Mouse (Mus musculus) MEL (cell line): ENCODE results near the gene Dvl2. TPM values are rescaled to one million over a fixed set of nuclear protein-coding genes. Genes with fewer than 3 reads are reported as not detected.

Experiments
- DNase-seq: peaks from one replicate; pipeline ENCODE4 v3.0.0; 2011; ENCODE audit warnings: low read depth, low spot score
- H3K27ac ChIP-seq: 2 replicates; pipeline ENCODE4 v1.5.1; 2012; ENCODE audit warnings: low read depth, mild to moderate bottlenecking, control low read depth, low read length, moderate library complexity; ENCODE audit not compliant: control insufficient read depth
- H3K27me3 ChIP-seq, 2 experiments: fragments of 150-350 bp in 1 of 2; sonication (generic) in 1 of 2; 2 replicates each; pipeline ENCODE4 v1.6.1; 2012; ENCODE audit warnings: low read length in 2 of 2, mild to moderate bottlenecking in 2 of 2, improper control_type of control experiment in 1 of 2, moderate library complexity in 1 of 2; ENCODE audit not compliant: insufficient read depth in 2 of 2, control insufficient read depth in 1 of 2
- H3K36me3 ChIP-seq, 2 experiments: 2 replicates each; pipeline ENCODE4 v1.6.1; 2012 to 2014; ENCODE audit warnings: low read length in 2 of 2, improper control_type of control experiment in 1 of 2, inconsistent platforms in 1 of 2, mild to moderate bottlenecking in 1 of 2; ENCODE audit not compliant: insufficient read depth in 2 of 2, control insufficient read depth in 1 of 2
- H3K4me1 ChIP-seq, 2 experiments: fragments of 150-350 bp in 1 of 2; sonication (generic) in 1 of 2; 2 replicates each; pipeline ENCODE4 v1.6.1; 2012; ENCODE audit warnings: low read length in 2 of 2, improper control_type of control experiment in 1 of 2, mild to moderate bottlenecking in 1 of 2; ENCODE audit not compliant: insufficient read depth in 2 of 2, control insufficient read depth in 1 of 2
- H3K4me3 ChIP-seq, 2 experiments: fragments of 150-350 bp in 1 of 2; sonication (generic) in 1 of 2; 2 replicates each; pipeline ENCODE4 v1.5.1; 2012; ENCODE audit warnings: low read depth in 2 of 2, low read length in 2 of 2, mild to moderate bottlenecking in 2 of 2, moderate library complexity in 2 of 2, control low read depth in 1 of 2, improper control_type of control experiment in 1 of 2; ENCODE audit not compliant: control insufficient read depth in 1 of 2, insufficient read depth in 1 of 2
- H3K79me2 ChIP-seq: 2 replicates; pipeline ENCODE4 v1.6.1; 2012; ENCODE audit warnings: mild to moderate bottlenecking, low read length, moderate library complexity; ENCODE audit not compliant: control insufficient read depth, poor library complexity, insufficient read depth
- H3K9ac ChIP-seq: 2 replicates; pipeline ENCODE4 v1.6.1; 2012; ENCODE audit warnings: low read depth, mild to moderate bottlenecking, control low read depth, low read length, moderate library complexity; ENCODE audit not compliant: control insufficient read depth, poor library complexity, severe bottlenecking
- H3K9me3 ChIP-seq: fragments of 150-350 bp; sonication (generic); replicated peaks from 2 replicates; pipeline ENCODE4 v1.6.1; 2012; ENCODE audit warnings: mild to moderate bottlenecking, low read length, improper control_type of control experiment, moderate library complexity; ENCODE audit not compliant: insufficient read depth
- BHLHE40 ChIP-seq: IDR thresholded peaks from 2 replicates; pipeline ENCODE4 v1.6.1; 2012; ENCODE audit warnings: low read depth, mild to moderate bottlenecking, inconsistent platforms, low read length, improper control_type of control experiment, borderline replicate concordance
- GATA1 ChIP-seq: IDR thresholded peaks from 2 replicates; pipeline ENCODE4 v1.6.1; 2011; ENCODE audit warnings: low read depth, low read length, improper control_type of control experiment
- HCFC1 ChIP-seq: IDR thresholded peaks from 2 replicates; pipeline ENCODE4 v1.6.1; 2012; ENCODE audit warnings: low read depth, mild to moderate bottlenecking, inconsistent platforms, low read length, improper control_type of control experiment, moderate library complexity
- JUND ChIP-seq: IDR thresholded peaks from 2 replicates; pipeline ENCODE4 v1.6.1; 2011; ENCODE audit warnings: low read depth, mild to moderate bottlenecking, improper control_type of control experiment, low read length
- MAZ ChIP-seq: IDR thresholded peaks from 2 replicates; pipeline ENCODE4 v1.6.1; 2012; ENCODE audit warnings: low read depth, mild to moderate bottlenecking, inconsistent platforms, low read length, improper control_type of control experiment
- MEF2A ChIP-seq: IDR thresholded peaks from 2 replicates; pipeline ENCODE4 v1.6.1; 2014; ENCODE audit warnings: low read depth, mild to moderate bottlenecking, inconsistent platforms, low read length, improper control_type of control experiment; ENCODE audit not compliant: poor library complexity, insufficient replicate concordance, severe bottlenecking; ENCODE audit errors: extremely low read depth
- MYB ChIP-seq: IDR thresholded peaks from 2 replicates; pipeline ENCODE4 v1.6.1; 2011; ENCODE audit warnings: mild to moderate bottlenecking, low read depth, low read length, improper control_type of control experiment
- MYC ChIP-seq: IDR thresholded peaks from 2 replicates; pipeline ENCODE4 v1.6.1; 2011; ENCODE audit warnings: low read depth, mild to moderate bottlenecking, low read length, improper control_type of control experiment, moderate library complexity
- NELFE ChIP-seq: IDR thresholded peaks from 2 replicates; pipeline ENCODE4 v1.6.1; 2011; ENCODE audit warnings: low read depth, low read length, improper control_type of control experiment
- POLR2AphosphoS5 ChIP-seq: IDR thresholded peaks from 2 replicates; pipeline ENCODE4 v1.6.1; 2012; ENCODE audit warnings: low read depth, borderline replicate concordance, mild to moderate bottlenecking, inconsistent platforms, low read length, moderate library complexity, mixed read lengths
- SMC3 ChIP-seq: IDR thresholded peaks from 2 replicates; pipeline ENCODE4 v1.6.1; 2011; ENCODE audit warnings: low read depth, low read length, improper control_type of control experiment
- TBP ChIP-seq: IDR thresholded peaks from 2 replicates; pipeline ENCODE4 v1.8.0; 2011; ENCODE audit warnings: low read depth, low read length, improper control_type of control experiment
- TCF12 ChIP-seq: IDR thresholded peaks from 2 replicates; pipeline ENCODE4 v1.6.1; 2014; ENCODE audit warnings: low read depth, mild to moderate bottlenecking, inconsistent platforms, low read length, improper control_type of control experiment, moderate library complexity
- UBTF ChIP-seq: IDR thresholded peaks from 2 replicates; pipeline ENCODE4 v1.6.1; 2012; ENCODE audit warnings: low read depth, mild to moderate bottlenecking, inconsistent platforms, low read length, improper control_type of control experiment, moderate library complexity, borderline replicate concordance; ENCODE audit not compliant: insufficient read depth
- USF1 ChIP-seq: IDR thresholded peaks from 2 replicates; pipeline ENCODE4 v1.6.1; 2014; ENCODE audit warnings: low read depth, mild to moderate bottlenecking, inconsistent platforms, low read length, improper control_type of control experiment, moderate library complexity
- USF2 ChIP-seq, 2 experiments: IDR thresholded peaks; 2 replicates each; pipeline ENCODE4 v1.6.1; 2011 to 2012; ENCODE audit warnings: improper control_type of control experiment in 2 of 2, low read length in 2 of 2, borderline replicate concordance in 1 of 2, inconsistent platforms in 1 of 2, low read depth in 1 of 2, mild to moderate bottlenecking in 1 of 2; ENCODE audit not compliant: insufficient read depth in 1 of 2
- ZC3H11A ChIP-seq: IDR thresholded peaks from 2 replicates; pipeline ENCODE4 v1.6.1; 2012; ENCODE audit warnings: low read depth, mild to moderate bottlenecking, inconsistent platforms, low read length, improper control_type of control experiment
- ZMIZ1 ChIP-seq: IDR thresholded peaks from 2 replicates; pipeline ENCODE4 v1.6.1; 2012; ENCODE audit warnings: low read depth, mild to moderate bottlenecking, inconsistent platforms, low read length, improper control_type of control experiment, moderate library complexity
- polyA plus RNA-seq, 2 experiments: library from polyadenylated mRNA; stranded (reverse) in 1 of 2; unstranded in 1 of 2; fragments of >175 nt in 1 of 2; fragments of >200 nt in 1 of 2; gene quantifications; 2 replicates each; pipeline versions ENCODE4 v1.2.1 to v1.2.4; 2012; ENCODE audit warnings: low replicate concordance in 2 of 2, low read depth in 1 of 2; ENCODE audit not compliant: insufficient read length in 2 of 2, insufficient read depth in 1 of 2, missing spikeins in 1 of 2
- total RNA-seq: library from RNA; depleted of rRNA; stranded (reverse); fragments of 300-350 nt; gene quantifications from 2 replicates; pipeline ENCODE4 v1.2.3, GENCODE M21; 2012

Gene Dvl2
- total and polyA plus RNA-seq, 3 experiments: 38.5 to 40.1 TPM; not detected in 1

DNA sequence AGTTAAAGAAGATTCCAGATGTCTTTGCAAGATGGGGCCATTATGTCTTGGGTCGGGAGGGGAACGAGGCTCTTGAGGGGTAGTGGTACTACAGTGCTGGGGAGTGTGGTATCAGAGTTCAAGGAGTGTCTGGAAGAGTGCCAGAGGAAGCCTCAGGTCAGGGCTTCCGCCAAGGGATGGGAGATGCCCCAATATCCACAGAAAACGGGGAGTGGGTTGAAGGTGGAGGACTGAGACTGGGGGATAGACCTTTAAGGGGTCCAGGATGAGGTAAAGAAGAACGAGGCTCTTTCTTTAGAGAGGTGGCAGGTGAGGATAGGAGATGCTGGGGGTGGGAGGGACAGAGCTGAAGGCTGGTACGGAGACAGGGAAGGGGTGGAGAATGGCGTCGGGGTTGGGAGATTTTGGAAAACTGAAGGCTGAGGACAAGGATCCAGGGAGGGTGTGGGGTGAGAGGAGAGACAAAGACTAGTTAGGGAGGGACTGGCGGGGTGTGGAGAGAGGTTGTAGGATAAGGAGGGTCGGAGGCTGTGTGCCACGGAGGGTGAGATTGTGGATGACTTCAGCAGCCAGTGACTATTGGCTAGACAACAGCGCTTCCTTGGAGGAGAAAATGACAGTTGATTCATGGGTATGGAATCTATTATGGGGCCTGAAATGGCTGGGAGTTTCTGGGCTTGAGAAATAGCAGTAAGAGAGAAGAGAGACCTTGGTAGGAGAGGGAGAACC, 28.2 kb downstream of the Dvl2 start:
- TF ChIP-seq TBP (no peak), ZC3H11A (no peak)
- Histone ChIP-seq H3K9ac (no peak overlapping the region), H3K27me3 (no peaks in the 10 kb centered on the region), H3K4me1 (peaks cover 0 to 9% of the 10 kb centered on the region in 2 experiments; a peak in 2 of 4 replicates), H3K79me2 (no peaks in the 10 kb centered on the region), H3K36me3 (peaks cover 0 to 3% of the 10 kb centered on the region in 2 experiments; a peak in 2 of 4 replicates), H3K27ac (no peak overlapping the region), H3K9me3 (no peaks in the 10 kb centered on the region), H3K4me3 (no peak overlapping the region)
- no peak for DNase-seq

DNA sequence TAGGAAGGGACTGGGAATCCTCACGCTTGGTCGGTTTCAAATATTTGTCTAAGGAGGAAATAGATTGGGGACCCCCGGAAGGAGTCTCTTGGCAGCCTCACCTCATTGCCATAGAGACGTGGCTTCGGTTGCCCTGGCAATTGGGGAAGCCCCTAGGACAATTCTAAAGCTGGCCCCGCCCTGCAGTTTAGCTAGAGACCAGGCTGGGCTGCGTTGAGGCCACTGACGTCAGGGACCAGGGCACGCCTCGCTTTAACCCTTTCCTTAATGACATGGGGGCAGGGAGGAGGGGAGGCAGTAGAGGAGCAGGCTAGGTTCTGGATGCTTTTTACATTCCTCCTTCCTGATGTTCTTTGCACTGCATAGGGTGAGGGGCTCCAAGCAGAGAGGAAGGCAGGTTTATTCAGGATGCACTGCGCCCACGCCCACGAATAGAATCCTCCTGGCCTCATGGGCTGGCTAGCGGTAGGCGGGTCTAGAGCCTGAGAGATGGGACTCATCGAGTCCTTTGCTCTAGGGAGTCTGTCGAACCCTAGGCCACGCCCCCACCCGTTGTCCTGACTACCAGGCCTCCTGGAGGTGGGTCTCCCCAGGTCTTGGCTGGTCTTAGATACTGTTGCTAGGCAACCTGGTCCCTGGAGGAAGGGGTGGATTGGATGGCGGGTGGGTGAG, 28.9 kb downstream of the Dvl2 start:
- Histone ChIP-seq H3K79me2 (no peaks in the 10 kb centered on the region), H3K9me3 (no peaks in the 10 kb centered on the region), H3K4me1 (peaks cover 0 to 9% of the 10 kb centered on the region in 2 experiments; a peak in 2 of 4 replicates), H3K9ac (no peak overlapping the region), H3K4me3 (no peak overlapping the region), H3K27ac (no peak overlapping the region), H3K36me3 (peaks cover 0 to 3% of the 10 kb centered on the region in 2 experiments; a peak in 2 of 4 replicates), H3K27me3 (no peaks in the 10 kb centered on the region)
- peak; percentile 51 for DNase-seq
- TF ChIP-seq MYB (no peak), USF2 (IDR thresholded peaks at IDR 0.05; ENCODE audit: borderline replicate concordance in 1 of 2, insufficient read depth in 1 of 2, low read depth in 1 of 2, low read length in 2 of 2) (no peak), HCFC1 (no peak), TCF12 (no peak), BHLHE40 (no peak), GATA1 (no peak), ZC3H11A (no peak), POLR2AphosphoS5 (no peak), SMC3 (no peak), JUND (no peak), MEF2A (no peak), MAZ (no peak), USF1 (no peak), NELFE (no peak), MYC (no peak), ZMIZ1 (no peak), UBTF (no peak)
